In the genomic region with DNA sequence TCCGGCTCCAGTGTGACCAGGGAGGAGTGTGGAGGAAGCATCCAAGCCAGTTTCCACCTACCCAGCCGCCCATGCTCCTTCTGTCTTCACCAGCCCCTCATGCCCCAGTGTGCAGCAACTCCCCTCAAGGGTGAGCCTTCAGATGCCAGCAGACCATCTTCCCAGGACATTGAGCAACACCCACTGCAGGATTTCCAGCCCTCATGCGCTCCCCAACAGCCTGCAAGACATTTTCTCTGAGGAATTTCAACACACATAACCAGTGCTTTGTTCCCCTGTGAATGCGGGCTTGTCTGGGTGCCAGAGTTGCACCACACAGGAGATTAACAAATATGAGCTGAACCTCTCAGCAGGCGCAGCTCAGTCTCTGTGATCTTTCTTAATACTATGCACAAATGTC, we compare ENCODE assay signal across 11 mouse cellular contexts.
DNase-seq lines count a peak whose midpoint lies in the region; ATAC-seq lines count a peak whose summit lies in the region.
"Had no signal": no experiment of that assay in that cellular context is flagged by ENCODE, and none has a peak within 500 bp of the region (broad histone marks: within the 10 kb centered on the region; RNA-seq: fewer than 3 reads in every experiment).

No protein-coding gene starts in this region.

- no peak for ATAC-seq in cerebellum, adult (ENCODE audit: insufficient number of reproducible peaks, low FRiP score, low TSS enrichment)
- no peak for ATAC-seq in hindbrain, embryonic 12.5 days (ENCODE audit: low FRiP score)

- WGBS in hindbrain, embryonic 12.5 days, result 69% methylated on average over 5 of the region's 5 CpGs

- no peak overlapping the region for H3K4me2 ChIP-seq in hindbrain, embryonic 12.5 days (replicated peaks)
- H3K4me2 ChIP-seq: hindbrain, embryonic 15.5 days; limb, embryonic 13.5 days; neural tube, embryonic 12.5 days; stomach, embryonic 15.5 days had no signal

- no peak overlapping the region for H3K4me3 ChIP-seq in hindbrain, embryonic 12.5 days
- H3K4me3 ChIP-seq: hindbrain, embryonic 15.5 days; limb, embryonic 13.5 days; neural tube, embryonic 12.5 days; stomach, embryonic 15.5 days had no signal

- DNase-seq in layer of hippocampus, postnatal 10 days (ENCODE audit: low spot score in 2 of 2), result peak; percentile 8 to 24
- DNase-seq in layer of hippocampus, adult 9-10 months (ENCODE audit: low spot score), result no peak
- DNase-seq in brain, adult 2 months (ENCODE audit: low read depth, low spot score), result peak; percentile 12
- peak; percentile 4 to 18 for DNase-seq in heart, postnatal 36 days
- DNase-seq in skeletal muscle tissue, adult 2 months (ENCODE audit: low read depth, low spot score), result peak; percentile 33

- no peaks in the 10 kb centered on the region for H3K27me3 ChIP-seq in hindbrain, embryonic 12.5 days
- H3K27me3 ChIP-seq: hindbrain, embryonic 15.5 days; limb, embryonic 13.5 days; neural tube, embryonic 12.5 days; stomach, embryonic 15.5 days had no signal

- no peaks in the 10 kb centered on the region for H3K9me3 ChIP-seq in hindbrain, embryonic 12.5 days (replicated peaks)
- H3K9me3 ChIP-seq: hindbrain, embryonic 15.5 days; limb, embryonic 13.5 days; neural tube, embryonic 12.5 days; stomach, embryonic 15.5 days had no signal

- H3K4me1 ChIP-seq in hindbrain, embryonic 12.5 days, result peaks cover 4% of the 10 kb centered on the region; the same call in 1 of the 2 replicates
- H3K4me1 ChIP-seq: hindbrain, embryonic 15.5 days; limb, embryonic 13.5 days; neural tube, embryonic 12.5 days; stomach, embryonic 15.5 days had no signal

- no peaks in the 10 kb centered on the region for H3K36me3 ChIP-seq in hindbrain, embryonic 12.5 days
- H3K36me3 ChIP-seq: hindbrain, embryonic 15.5 days; limb, embryonic 13.5 days; neural tube, embryonic 12.5 days; stomach, embryonic 15.5 days had no signal

- H3K27ac ChIP-seq in hindbrain, embryonic 12.5 days, result no peak overlapping the region
- H3K27ac ChIP-seq: hindbrain, embryonic 15.5 days; limb, embryonic 13.5 days; neural tube, embryonic 12.5 days; stomach, embryonic 15.5 days had no signal

- H3K9ac ChIP-seq in hindbrain, embryonic 12.5 days, result no peak overlapping the region
- H3K9ac ChIP-seq: hindbrain, embryonic 15.5 days; limb, embryonic 13.5 days; neural tube, embryonic 12.5 days; stomach, embryonic 15.5 days had no signal

- intact Hi-C loops in heart, postnatal 36 days (cut with DNase I), result no loop called here
